Mouse (Mus musculus) ovary, postnatal 10 days (tissue): ENCODE results near the gene Ntmt1.
A peak's percentile ranks its signal among the peaks of the same experiment; 100 is the strongest.

Experiments
- DNase-seq: peaks from one replicate; pipeline ENCODE4 v3.0.0; 2022; ENCODE audit warnings: low spot score

Gene Ntmt1

GRCm38 (mm10) chr2:30807648-30808295, at the start of gene Ntmt1:
Ntmt1 (plus strand) TSS chr2:30807826.
- DNase-seq: peak; percentile 85

- DNase-seq: peak; percentile 91
Observed at GRCm38 (mm10) chr2:30758341-30759087, 49.1 kb upstream of the Ntmt1 start.

GRCm38 (mm10) chr2:30759088-30759374, 48.6 kb upstream of the Ntmt1 start:
- no peak for DNase-seq

- DNase-seq: no peak
Observed at GRCm38 (mm10) chr2:30759442-30759841, 48.2 kb upstream of the Ntmt1 start.

GRCm38 (mm10) chr2:30759858-30760547, 47.6 kb upstream of the Ntmt1 start:
- no peak for DNase-seq

GRCm38 (mm10) chr2:30760706-30761105, 46.9 kb upstream of the Ntmt1 start:
- no peak for DNase-seq

- DNase-seq: no peak
Observed at GRCm38 (mm10) chr2:30766446-30766845, 41.2 kb upstream of the Ntmt1 start.

- DNase-seq: no peak
Observed at GRCm38 (mm10) chr2:30767626-30768240, 39.9 kb upstream of the Ntmt1 start.

- no peak for DNase-seq
Observed at GRCm38 (mm10) chr2:30768529-30768928, 39.1 kb upstream of the Ntmt1 start.

GRCm38 (mm10) chr2:30769187-30769586, 38.4 kb upstream of the Ntmt1 start:
- DNase-seq: no peak

GRCm38 (mm10) chr2:30771368-30771805, 36.2 kb upstream of the Ntmt1 start:
- DNase-seq: no peak

GRCm38 (mm10) chr2:30771806-30772460, 35.7 kb upstream of the Ntmt1 start:
- peak; percentile 60 for DNase-seq

- no peak for DNase-seq
Observed at GRCm38 (mm10) chr2:30772581-30773312, 34.9 kb upstream of the Ntmt1 start.

- no peak for DNase-seq
Observed at GRCm38 (mm10) chr2:30773313-30774005, 34.2 kb upstream of the Ntmt1 start.

GRCm38 (mm10) chr2:30775955-30776354, 31.7 kb upstream of the Ntmt1 start:
- DNase-seq: no peak

- no peak for DNase-seq
Observed at GRCm38 (mm10) chr2:30777266-30777665, 30.4 kb upstream of the Ntmt1 start.

- DNase-seq: no peak
Observed at GRCm38 (mm10) chr2:30778235-30778634, 29.4 kb upstream of the Ntmt1 start.

- no peak for DNase-seq
Observed at GRCm38 (mm10) chr2:30779241-30779640, 28.4 kb upstream of the Ntmt1 start.

GRCm38 (mm10) chr2:30782312-30783290, 25.0 kb upstream of the Ntmt1 start:
- DNase-seq: no peak

GRCm38 (mm10) chr2:30783346-30783745, 24.3 kb upstream of the Ntmt1 start:
- no peak for DNase-seq
